Mouse (Mus musculus) adrenal gland, adult 8-10 months (tissue): ENCODE results near the gene Wfdc6b. TPM values are rescaled to one million over a fixed set of nuclear protein-coding genes. Genes with fewer than 3 reads are reported as not detected.

Source experiments
- total RNA-seq, 4 experiments: library from RNA; stranded (reverse); gene quantifications; 2 replicates each; pipeline ENCODE4 v1.2.4; 2022

The Wfdc6b gene
- total RNA-seq, 4 experiments from 2014 or later, result not detected

Other genes starting within 250 kb of the Wfdc6b start
- gene Slpi, start 224.4 kb upstream of the Wfdc6b start, total RNA-seq, result 10 to 100 TPM in 3 of 4 experiments, 1 to 10 TPM in 1; 8.5 to 24.2 (median 22.2) TPM
- gene Rbpjl, start 210.4 kb upstream of the Wfdc6b start, total RNA-seq, result not detected
- under 1 TPM; 0.38 to 0.81 (median 0.67) TPM for gene Matn4, start 208.4 kb upstream of the Wfdc6b start, total RNA-seq
- 100 to 1,000 TPM in 2 of 4 experiments, 10 to 100 TPM in 2; 89.0 to 114 (median 105) TPM for gene Sdc4, start 169.6 kb upstream of the Wfdc6b start, total RNA-seq
- 10 to 100 TPM; 26.2 to 34.8 (median 30.9) TPM for gene Sys1, start 156.6 kb upstream of the Wfdc6b start, total RNA-seq
- gene Gm20458, start 152.6 kb upstream of the Wfdc6b start, total RNA-seq, result 1 to 10 TPM in 3 of 4 experiments, not detected in 1; 2.3 to 7.3 (median 4.6) TPM
- gene Trp53tg5, start 139.8 kb upstream of the Wfdc6b start, total RNA-seq, result not detected
- gene Dbndd2, start 127.4 kb upstream of the Wfdc6b start, total RNA-seq, result 10 to 100 TPM in 2 of 4 experiments, 1 to 10 TPM in 2; 5.4 to 18.3 (median 11.6) TPM
- gene Pigt, start 116.0 kb upstream of the Wfdc6b start, total RNA-seq, result 10 to 100 TPM; 75.7 to 93.8 (median 88.6) TPM
- not detected for gene Wfdc2, start 51.1 kb upstream of the Wfdc6b start, total RNA-seq
- not detected for gene Spint3, start 40.1 kb upstream of the Wfdc6b start, total RNA-seq
- gene Wfdc6a, start 28.1 kb upstream of the Wfdc6b start, total RNA-seq, result under 1 TPM; 0.38 to 0.77 (median 0.52) TPM
- gene Eppin, start 19.9 kb upstream of the Wfdc6b start, total RNA-seq, result not detected
- under 1 TPM in 2 of 4 experiments, not detected in 2; 0.35 to 0.89 TPM for gene Wfdc8, start 104 bp downstream of the Wfdc6b start, total RNA-seq
- not detected for gene Wfdc16, start 25.3 kb downstream of the Wfdc6b start, total RNA-seq
- gene Wfdc10, start 42.5 kb downstream of the Wfdc6b start, total RNA-seq, result not detected
- not detected for gene Wfdc9, start 43.1 kb downstream of the Wfdc6b start, total RNA-seq
- gene Wfdc11, start 60.6 kb downstream of the Wfdc6b start, total RNA-seq, result not detected
- not detected for gene Wfdc13, start 71.6 kb downstream of the Wfdc6b start, total RNA-seq
- not detected for gene Spint4, start 85.0 kb downstream of the Wfdc6b start, total RNA-seq
- gene Spint5, start 101.8 kb downstream of the Wfdc6b start, total RNA-seq, result not detected
- under 1 TPM; 0.31 to 0.71 (median 0.49) TPM for gene Wfdc3, start 132.4 kb downstream of the Wfdc6b start, total RNA-seq
- 10 to 100 TPM; 35.2 to 52.1 (median 46.1) TPM for gene Dnttip1, start 132.5 kb downstream of the Wfdc6b start, total RNA-seq
- 1 to 10 TPM; 1.1 to 5.1 (median 2.0) TPM for gene Ube2c, start 156.4 kb downstream of the Wfdc6b start, total RNA-seq
- gene Tnnc2, start 166.4 kb downstream of the Wfdc6b start, total RNA-seq, result not detected
- gene Snx21, start 172.3 kb downstream of the Wfdc6b start, total RNA-seq, result 10 to 100 TPM; 34.5 to 58.3 (median 46.7) TPM
- 10 to 100 TPM; 32.9 to 46.5 (median 39.6) TPM for gene Acot8, start 191.4 kb downstream of the Wfdc6b start, total RNA-seq
- 1 to 10 TPM; 4.0 to 6.7 (median 5.7) TPM for gene Zswim3, start 191.6 kb downstream of the Wfdc6b start, total RNA-seq
- gene Zswim1, start 209.2 kb downstream of the Wfdc6b start, total RNA-seq, result 10 to 100 TPM; 11.1 to 15.3 (median 13.4) TPM
- gene Spata25, start 215.0 kb downstream of the Wfdc6b start, total RNA-seq, result under 1 TPM in 2 of 4 experiments, not detected in 2; 0.51 to 0.86 TPM
- gene Ctsa, start 219.4 kb downstream of the Wfdc6b start, total RNA-seq, result 100 to 1,000 TPM; 103 to 166 (median 137) TPM
- gene Neurl2, start 219.9 kb downstream of the Wfdc6b start, total RNA-seq, result 1 to 10 TPM in 3 of 4 experiments, under 1 TPM in 1; 0.90 to 4.9 (median 3.1) TPM
- gene Pltp, start 244.2 kb downstream of the Wfdc6b start, total RNA-seq, result 10 to 100 TPM; 26.0 to 57.3 (median 35.5) TPM